Mouse (Mus musculus): ENCODE data around the gene Nup62. TPM values are rescaled to one million over a fixed set of nuclear protein-coding genes. Genes with fewer than 3 reads are reported as not detected.

Gene Nup62
- total and polyA plus RNA-seq, 3 experiments, result 94.9 to 157 (median 96.5) TPM

DNA sequence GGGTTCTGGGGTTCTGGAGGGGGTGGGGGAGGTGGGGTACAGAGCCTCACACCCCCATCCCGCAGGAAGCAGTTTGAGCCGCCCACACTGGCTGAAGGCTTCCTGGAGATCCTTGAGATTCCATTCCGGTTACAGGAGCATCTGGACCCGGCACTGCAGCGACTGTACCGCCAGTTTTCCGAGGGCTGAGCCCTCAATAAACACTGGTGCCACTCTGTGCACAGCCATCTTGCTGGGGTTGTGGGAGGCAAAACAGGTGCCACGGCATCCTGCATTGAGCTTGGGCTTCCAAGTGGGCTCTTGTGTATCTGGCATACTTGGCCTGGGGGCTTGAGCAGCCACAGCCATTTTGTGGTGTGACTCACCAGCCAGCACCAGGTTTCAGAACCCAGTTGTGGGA is 46.5 kb downstream of the Nup62 start:
- H3K4me1 ChIP-seq (ENCODE audit: insufficient read depth, low read depth, low read length), result peaks cover 84% of the 10 kb centered on the region
- TF ChIP-seq POLR2AphosphoS5 (IDR thresholded peaks at IDR 0.05; ENCODE audit: insufficient replicate concordance, low read depth, low read length) (no peak), TAL1 (conservative IDR thresholded peaks at IDR 0.05; ENCODE audit: low read depth, low read length) (no peak), GATA2 (IDR thresholded peaks at IDR 0.05; ENCODE audit: borderline replicate concordance, low read depth, low read length) (no peak), CTCF (IDR thresholded peaks at IDR 0.05; ENCODE audit: low read depth, low read length) (no peak), GATA1 (IDR thresholded peaks at IDR 0.05; ENCODE audit: borderline replicate concordance, low read length) (no peak)
- no peak overlapping the region for H3K4me3 ChIP-seq (ENCODE audit: low read depth, low read length)
- ATAC-seq (ENCODE audit: extremely low read depth, insufficient number of reproducible peaks, low FRiP score, poor library complexity, severe bottlenecking) (no peak), DNase-seq (ENCODE audit: low spot score) (no peak)
- no peaks in the 10 kb centered on the region for H3K27me3 ChIP-seq (ENCODE audit: insufficient read depth, low read length)
- H3K36me3 ChIP-seq (replicated peaks), result peaks cover 92% of the 10 kb centered on the region
- peaks cover 4% of the 10 kb centered on the region; the same call in 1 of the 2 replicates for H3K9me3 ChIP-seq (replicated peaks)

DNA sequence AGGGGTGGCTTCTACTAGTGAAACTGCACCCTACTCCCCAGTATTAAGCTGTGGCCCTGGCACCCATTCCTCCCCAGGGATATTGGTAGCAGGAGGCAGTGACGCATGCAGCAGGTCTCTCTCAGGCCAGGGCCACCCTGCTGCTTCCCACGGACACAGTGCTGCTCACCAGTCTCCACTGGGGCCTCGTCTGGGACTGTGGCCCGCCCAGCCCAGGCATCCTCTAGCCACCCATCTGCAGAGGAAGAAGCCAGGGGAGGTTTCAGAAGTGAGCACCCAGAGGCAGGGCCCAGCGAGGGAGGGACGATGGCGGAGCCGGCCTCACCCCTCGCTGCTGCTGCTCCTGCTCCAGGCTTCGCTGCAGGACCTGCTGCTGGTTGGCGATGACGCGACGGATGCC is 47.3 kb downstream of the Nup62 start:
- H3K4me1 ChIP-seq (ENCODE audit: insufficient read depth, low read depth, low read length), result peaks cover 86% of the 10 kb centered on the region
- ATAC-seq (ENCODE audit: extremely low read depth, insufficient number of reproducible peaks, low FRiP score, poor library complexity, severe bottlenecking) (no peak), DNase-seq (ENCODE audit: low spot score) (no peak)
- H3K36me3 ChIP-seq (replicated peaks), result peaks cover 96% of the 10 kb centered on the region
- no peak for TF ChIP-seq CTCF (IDR thresholded peaks at IDR 0.05; ENCODE audit: low read depth, low read length)
- TF ChIP-seq POLR2AphosphoS5 (IDR thresholded peaks at IDR 0.05; ENCODE audit: insufficient replicate concordance, low read depth, low read length), result no peak
- no peak for TF ChIP-seq TAL1 (conservative IDR thresholded peaks at IDR 0.05; ENCODE audit: low read depth, low read length)
- no peak for TF ChIP-seq GATA1 (IDR thresholded peaks at IDR 0.05; ENCODE audit: borderline replicate concordance, low read length)
- H3K9me3 ChIP-seq (replicated peaks), result peaks cover 4% of the 10 kb centered on the region; the same call in 1 of the 2 replicates
- H3K27me3 ChIP-seq (ENCODE audit: insufficient read depth, low read length), result no peaks in the 10 kb centered on the region
- H3K4me3 ChIP-seq (ENCODE audit: low read depth, low read length), result no peak overlapping the region

DNA sequence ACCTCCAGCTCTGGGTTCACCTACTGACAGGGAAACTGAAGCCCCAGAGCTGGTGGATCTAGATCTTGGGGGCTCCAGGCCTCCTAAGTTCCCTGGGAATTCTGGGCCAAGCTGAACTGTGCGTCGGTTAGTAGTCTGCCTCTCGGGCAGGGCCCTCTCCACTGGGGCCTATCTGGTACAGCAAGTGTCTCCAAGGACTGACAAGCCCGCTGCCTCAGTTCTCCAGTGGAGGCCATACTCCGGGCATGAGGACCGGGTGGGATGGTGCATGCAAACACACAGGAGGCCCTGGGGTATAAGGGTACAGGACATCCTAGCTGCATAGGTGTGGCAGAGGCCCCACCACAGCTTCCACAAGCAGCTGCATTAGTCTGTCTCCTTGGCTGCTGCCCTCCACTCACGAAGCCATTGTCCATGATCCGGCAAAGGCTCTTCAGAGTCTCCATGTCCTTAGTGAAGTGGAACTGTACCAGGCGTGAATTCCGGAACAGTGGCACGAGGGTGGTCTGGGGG is 48.1 kb downstream of the Nup62 start:
- Histone ChIP-seq H3K4me1 (ENCODE audit: insufficient read depth, low read depth, low read length) (peaks cover 86% of the 10 kb centered on the region), H3K9me3 (replicated peaks) (peaks cover 4% of the 10 kb centered on the region; the same call in 1 of the 2 replicates), H3K27me3 (ENCODE audit: insufficient read depth, low read length) (no peaks in the 10 kb centered on the region), H3K4me3 (ENCODE audit: low read depth, low read length) (no peak overlapping the region; the same call in 1 of the 2 replicates), H3K36me3 (replicated peaks) (peaks cover 89% of the 10 kb centered on the region)
- ATAC-seq (ENCODE audit: extremely low read depth, insufficient number of reproducible peaks, low FRiP score, poor library complexity, severe bottlenecking) (no peak), DNase-seq (ENCODE audit: low spot score) (no peak)
- TF ChIP-seq POLR2AphosphoS5 (IDR thresholded peaks at IDR 0.05; ENCODE audit: insufficient replicate concordance, low read depth, low read length) (no peak), GATA1 (IDR thresholded peaks at IDR 0.05; ENCODE audit: borderline replicate concordance, low read length) (no peak), TAL1 (conservative IDR thresholded peaks at IDR 0.05; ENCODE audit: low read depth, low read length) (no peak), GATA2 (IDR thresholded peaks at IDR 0.05; ENCODE audit: borderline replicate concordance, low read depth, low read length) (no peak), CTCF (IDR thresholded peaks at IDR 0.05; ENCODE audit: low read depth, low read length) (no peak)

DNA sequence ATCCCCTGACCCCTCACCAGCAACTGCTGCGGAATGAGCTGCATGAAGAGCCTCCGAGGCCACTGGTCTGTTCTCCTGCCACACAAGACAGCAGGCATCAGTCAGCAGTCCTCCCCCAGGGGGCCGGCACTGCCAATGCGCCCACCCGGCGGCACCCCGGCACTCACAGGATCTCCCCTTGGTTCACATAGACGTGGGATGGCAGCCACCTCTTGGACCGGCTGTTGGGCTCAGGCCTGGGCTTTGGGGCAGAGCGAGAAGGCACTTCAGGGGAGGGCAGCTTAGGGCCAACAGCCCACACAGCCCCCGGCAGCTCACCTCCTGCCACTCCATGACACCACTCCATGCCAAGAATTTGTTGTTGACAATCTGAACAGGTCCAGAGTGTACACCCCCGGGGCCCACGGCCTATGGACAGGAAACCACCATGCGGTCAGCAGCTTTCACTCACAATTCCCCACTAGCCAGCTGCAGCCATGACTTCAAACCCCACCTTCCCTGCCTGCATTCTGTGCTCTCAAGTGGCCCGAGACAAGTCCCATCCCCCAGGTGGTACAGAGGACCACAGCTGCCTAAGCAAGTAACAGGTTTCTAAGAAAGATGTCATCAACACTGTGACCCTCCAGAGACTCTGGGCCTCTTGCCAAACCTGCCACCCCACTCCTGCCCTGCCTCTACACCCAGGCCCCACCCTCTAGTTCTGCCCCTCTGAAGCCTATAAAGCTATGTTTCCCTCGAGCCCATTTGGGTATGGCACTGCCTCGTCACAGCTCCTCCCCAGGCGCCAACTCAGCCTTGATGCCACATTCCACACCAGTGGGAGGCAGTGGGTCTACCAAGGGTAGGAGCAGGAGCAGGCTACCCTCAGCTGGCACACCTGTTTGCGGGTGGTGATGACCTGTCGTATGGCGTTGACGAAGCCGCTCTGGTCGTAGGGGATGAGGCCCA is 49.0 kb downstream of the Nup62 start:
- peaks cover 79% of the 10 kb centered on the region for H3K4me1 ChIP-seq (ENCODE audit: insufficient read depth, low read depth, low read length)
- no peak for TF ChIP-seq CTCF (IDR thresholded peaks at IDR 0.05; ENCODE audit: low read depth, low read length)
- TF ChIP-seq POLR2AphosphoS5 (IDR thresholded peaks at IDR 0.05; ENCODE audit: insufficient replicate concordance, low read depth, low read length), result no peak
- no peak for TF ChIP-seq GATA1 (IDR thresholded peaks at IDR 0.05; ENCODE audit: borderline replicate concordance, low read length)
- no peak for TF ChIP-seq TAL1 (conservative IDR thresholded peaks at IDR 0.05; ENCODE audit: low read depth, low read length)
- no peak for TF ChIP-seq GATA2 (IDR thresholded peaks at IDR 0.05; ENCODE audit: borderline replicate concordance, low read depth, low read length)
- H3K9me3 ChIP-seq (replicated peaks), result peaks cover 4% of the 10 kb centered on the region; the same call in 1 of the 2 replicates
- H3K36me3 ChIP-seq (replicated peaks), result peaks cover 81% of the 10 kb centered on the region
- no peaks in the 10 kb centered on the region for H3K27me3 ChIP-seq (ENCODE audit: insufficient read depth, low read length)
- ATAC-seq (ENCODE audit: extremely low read depth, insufficient number of reproducible peaks, low FRiP score, poor library complexity, severe bottlenecking), result no peak
- peak; percentile 62 for DNase-seq (ENCODE audit: low spot score)
- H3K4me3 ChIP-seq (ENCODE audit: low read depth, low read length), result no peak overlapping the region; the same call in 1 of the 2 replicates

DNA sequence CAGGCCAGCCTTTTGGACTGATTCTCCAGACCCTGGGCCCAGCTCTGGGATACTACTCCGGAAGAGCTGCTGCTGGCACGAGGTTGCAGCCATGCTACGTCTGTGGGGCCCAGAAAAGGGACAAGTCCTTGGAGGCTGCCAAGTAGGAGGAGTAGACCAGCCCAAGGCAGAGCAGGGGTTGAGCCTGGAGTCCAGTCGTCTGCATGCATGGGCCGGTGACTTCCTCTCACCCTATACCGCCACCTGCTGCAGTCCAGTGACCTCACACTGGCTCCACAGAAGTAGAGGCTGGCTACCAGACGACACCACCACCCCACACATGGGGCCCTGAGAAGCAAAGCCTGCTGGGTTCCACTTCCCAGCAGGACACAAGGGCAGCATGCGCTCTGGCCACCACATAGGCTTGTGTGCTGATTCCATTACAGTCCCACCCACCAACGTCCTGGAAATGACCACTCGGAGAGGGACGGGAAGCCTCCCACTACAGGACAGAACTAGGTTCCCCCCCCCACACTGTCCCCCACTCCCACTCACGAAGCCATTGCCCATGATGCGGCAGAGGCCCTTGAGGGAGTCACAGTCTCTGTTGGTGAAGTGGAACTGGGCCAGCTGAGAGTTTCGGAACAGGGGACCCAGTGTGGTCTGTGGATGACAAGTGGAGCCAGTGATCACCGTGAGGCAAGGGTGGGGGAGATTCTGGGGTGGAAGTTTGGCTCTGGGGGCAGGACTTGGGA is 50.6 kb downstream of the Nup62 start:
- Histone ChIP-seq H3K36me3 (replicated peaks) (peaks cover 65% of the 10 kb centered on the region), H3K27me3 (ENCODE audit: insufficient read depth, low read length) (no peaks in the 10 kb centered on the region), H3K4me3 (ENCODE audit: low read depth, low read length) (peak overlapping the region; percentile 52; the same call in 1 of the 2 replicates), H3K4me1 (ENCODE audit: insufficient read depth, low read depth, low read length) (peaks cover 69% of the 10 kb centered on the region), H3K9me3 (replicated peaks) (peaks cover 4% of the 10 kb centered on the region; the same call in 1 of the 2 replicates)
- DNase-seq (ENCODE audit: low spot score) (peak; percentile 58), ATAC-seq (ENCODE audit: extremely low read depth, insufficient number of reproducible peaks, low FRiP score, poor library complexity, severe bottlenecking) (peak; percentile 61)
- no peak for TF ChIP-seq CTCF (IDR thresholded peaks at IDR 0.05; ENCODE audit: low read depth, low read length)
- TF ChIP-seq TAL1 (conservative IDR thresholded peaks at IDR 0.05; ENCODE audit: low read depth, low read length), result no peak
- no peak for TF ChIP-seq GATA2 (IDR thresholded peaks at IDR 0.05; ENCODE audit: borderline replicate concordance, low read depth, low read length)
- no peak for TF ChIP-seq GATA1 (IDR thresholded peaks at IDR 0.05; ENCODE audit: borderline replicate concordance, low read length)
